Mouse (Mus musculus) myocyte (in vitro differentiated cells): Measurements from ENCODE around the gene Pappa2.

Source experiments
- MYOG ChIP-seq, 3 experiments: IDR thresholded peaks; one replicate each; pipeline ENCODE4 v1.6.1; 2011; ENCODE audit warnings: control low read depth in 2 of 3, low read depth in 2 of 3, mild to moderate bottlenecking in 2 of 3; ENCODE audit not compliant: insufficient read length in 2 of 3, control insufficient read depth in 1 of 3, insufficient read depth in 1 of 3
- TCF12 ChIP-seq: IDR thresholded peaks from one replicate; pipeline ENCODE4 v1.6.1; 2011; ENCODE audit warnings: mild to moderate bottlenecking, control low read depth; ENCODE audit not compliant: poor library complexity, insufficient read depth, severe bottlenecking

- TF ChIP-seq TCF12 (no peak), MYOG (IDR thresholded peaks at IDR 0.05; ENCODE audit: control insufficient read depth in 1 of 3, insufficient read depth in 1 of 3, insufficient read length in 2 of 3, low read depth in 2 of 3) (no peak)
These were observed 26.6 kb downstream of the Pappa2 start for GRCm38 (mm10) chr1:158953479-158954207.
